Mouse (Mus musculus) olfactory bulb, adult 2 months (tissue): Measurements from ENCODE around the gene Rpl23a.

ENCODE experiments used
- CTCF ChIP-seq: fragments of 200-500 bp; IDR thresholded peaks from 2 replicates; pipeline ENCODE4 v1.5.1; 2012; ENCODE audit warnings: low read depth, mild to moderate bottlenecking, low read length, moderate library complexity; ENCODE audit not compliant: insufficient read depth
- POLR2A ChIP-seq: fragments of 200-500 bp; IDR thresholded peaks from 2 replicates; pipeline ENCODE4 v1.6.1; 2012; ENCODE audit warnings: mild to moderate bottlenecking, low read depth, low read length, moderate library complexity; ENCODE audit not compliant: insufficient read depth

DNA sequence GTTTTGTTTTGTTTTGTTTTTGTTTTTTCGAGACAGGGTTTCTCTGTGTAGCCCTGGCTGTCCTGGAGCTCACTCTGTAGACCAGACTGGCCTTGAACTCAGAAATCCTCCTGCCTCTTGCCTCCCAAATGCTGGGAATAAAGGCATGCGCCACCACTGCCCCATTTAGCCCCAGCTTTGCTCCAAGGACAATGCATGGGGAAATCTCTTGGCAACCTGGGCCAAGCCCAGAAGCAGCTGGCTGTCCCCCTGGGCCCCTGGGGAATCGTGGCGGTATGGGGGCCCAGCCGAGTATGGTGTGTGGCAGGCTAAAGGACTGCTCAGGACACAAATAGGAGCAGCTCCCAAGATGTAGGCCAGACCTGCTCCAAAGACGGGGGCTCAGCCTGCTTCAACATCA lies 20.9 kb upstream of the Rpl23a start:
- TF ChIP-seq CTCF = no peak
- no peak for TF ChIP-seq POLR2A
